10 mouse cellular contexts compared by ENCODE assay signal in the genomic region with DNA sequence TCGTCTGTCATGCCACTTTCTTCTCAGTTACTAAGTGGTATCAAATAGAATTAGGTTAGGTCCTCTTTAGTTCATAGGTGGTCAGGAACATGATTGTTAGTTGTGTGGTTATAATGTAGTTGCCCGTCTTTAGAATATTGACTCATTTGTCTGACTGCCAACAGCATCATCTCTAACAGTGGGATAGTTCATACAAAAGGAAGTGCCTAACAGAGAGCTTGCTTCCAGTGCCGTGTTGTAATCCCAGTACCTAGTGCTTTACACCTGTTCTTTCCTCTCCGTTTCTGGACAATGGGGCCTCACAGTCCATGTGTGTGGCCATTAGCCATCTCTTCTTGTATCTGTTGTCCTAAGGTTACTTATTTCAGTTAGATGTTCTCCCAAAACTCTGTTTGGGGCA.
"Had no signal": no experiment of that assay in that cellular context is flagged by ENCODE, and none has a peak within 500 bp of the region (broad histone marks: within the 10 kb centered on the region; RNA-seq: fewer than 3 reads in every experiment).

No protein-coding gene starts in this region.

- DNase-seq: kidney, postnatal 25 days; lung, embryonic 14.5 days; lung, postnatal 10 days; lung, postnatal 4 days; right cerebral cortex, postnatal 4 days; thymus, postnatal 36 days had no signal

- H3K36me3 ChIP-seq: limb, embryonic 15.5 days; liver, embryonic 12.5 days had no signal

- H3K9me3 ChIP-seq: limb, embryonic 15.5 days; liver, embryonic 12.5 days; midbrain, embryonic 10.5 days had no signal

- H3K27ac ChIP-seq: left cerebral cortex, adult 2 months; limb, embryonic 15.5 days; liver, embryonic 12.5 days; midbrain, embryonic 10.5 days had no signal

- H3K9ac ChIP-seq: limb, embryonic 15.5 days; liver, embryonic 12.5 days; lung, embryonic 14.5 days had no signal

- H3K4me2 ChIP-seq: limb, embryonic 15.5 days; liver, embryonic 12.5 days; lung, embryonic 14.5 days had no signal

- H3K27me3 ChIP-seq: limb, embryonic 15.5 days; liver, embryonic 12.5 days had no signal

- ATAC-seq: liver, embryonic 12.5 days had no signal

- H3K4me3 ChIP-seq: left cerebral cortex, adult 2 months; limb, embryonic 15.5 days; liver, embryonic 12.5 days; midbrain, embryonic 10.5 days had no signal
